Mouse (Mus musculus): ENCODE results near the gene Olfr734. TPM values are rescaled to one million over a fixed set of nuclear protein-coding genes. Genes with fewer than 3 reads are reported as not detected.

The Olfr734 gene
- not detected in 2 replicates for polyA plus RNA-seq (2015; fragmentation: Nextera tagmentation; extraction: Ambion mirVana)

DNA sequence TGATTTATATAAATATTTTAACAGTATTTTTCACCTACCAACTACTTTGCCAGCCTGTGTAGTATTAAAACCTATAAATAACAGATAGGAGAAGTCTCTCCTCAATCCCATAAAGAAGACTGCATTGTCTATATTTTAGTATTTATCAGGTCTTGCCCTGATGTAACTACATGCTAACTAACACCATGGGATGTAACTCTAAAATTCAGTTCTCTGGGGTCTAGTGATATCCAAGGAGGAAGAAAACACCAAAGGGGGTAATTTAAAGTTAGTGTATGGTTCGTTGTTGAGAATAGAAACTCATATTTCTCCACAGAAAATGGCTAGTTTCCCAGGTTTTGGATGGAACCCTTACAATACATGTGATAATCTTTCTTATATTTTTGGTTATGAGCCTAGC lies at the start of gene Olfr734:
TSS of gene Olfr734 (minus strand) at position 101 of the 400 bp plus-strand sequence.
- no peak for ATAC-seq (ENCODE audit: low FRiP score)
- Histone ChIP-seq H3K4me2 (no peak within 1 kb of the TSS), H3K36me3 (no peaks in the 10 kb centered on the region), H3K9ac (replicated peaks) (no peak within 1 kb of the TSS), H3K9me3 (replicated peaks) (no peaks in the 10 kb centered on the region), H3K27me3 (replicated peaks) (no peaks in the 10 kb centered on the region), H3K4me1 (no peaks in the 10 kb centered on the region), H3K27ac (replicated peaks) (no peak within 1 kb of the TSS), H3K4me3 (replicated peaks) (no peak within 1 kb of the TSS)
- WGBS: 69% methylated on average over 1 of the region's 1 CpGs

DNA sequence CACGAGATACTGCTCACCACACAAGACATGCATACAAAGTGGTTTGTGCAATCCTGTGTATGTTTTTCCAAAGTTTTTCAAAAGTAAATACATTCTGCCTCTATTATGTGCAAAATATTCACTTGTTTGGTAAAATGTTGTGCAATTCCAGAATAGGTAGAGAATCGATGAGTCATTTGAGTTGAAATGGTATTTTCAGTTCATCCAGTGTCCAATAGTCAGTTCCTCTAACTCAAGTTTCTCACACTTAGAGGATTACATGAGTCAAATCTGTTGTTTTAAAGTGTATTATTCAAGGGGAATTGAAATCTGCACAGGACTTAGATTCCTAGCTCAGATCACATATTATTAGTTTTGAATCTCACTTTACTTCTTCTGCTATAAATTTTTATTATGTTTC lies 37.0 kb upstream of the Olfr734 start:
- no peak overlapping the region for H3K4me3 ChIP-seq (replicated peaks)
- H3K9ac ChIP-seq (replicated peaks): no peak overlapping the region
- H3K9me3 ChIP-seq (replicated peaks): no peaks in the 10 kb centered on the region
- no peak for ATAC-seq (ENCODE audit: low FRiP score)
- no peak overlapping the region for H3K27ac ChIP-seq (replicated peaks)
- H3K36me3 ChIP-seq: no peaks in the 10 kb centered on the region
- 86% methylated on average over 2 of the region's 2 CpGs for WGBS
- no peaks in the 10 kb centered on the region for H3K27me3 ChIP-seq (replicated peaks)
- H3K4me1 ChIP-seq: no peaks in the 10 kb centered on the region
- no peak overlapping the region for H3K4me2 ChIP-seq

DNA sequence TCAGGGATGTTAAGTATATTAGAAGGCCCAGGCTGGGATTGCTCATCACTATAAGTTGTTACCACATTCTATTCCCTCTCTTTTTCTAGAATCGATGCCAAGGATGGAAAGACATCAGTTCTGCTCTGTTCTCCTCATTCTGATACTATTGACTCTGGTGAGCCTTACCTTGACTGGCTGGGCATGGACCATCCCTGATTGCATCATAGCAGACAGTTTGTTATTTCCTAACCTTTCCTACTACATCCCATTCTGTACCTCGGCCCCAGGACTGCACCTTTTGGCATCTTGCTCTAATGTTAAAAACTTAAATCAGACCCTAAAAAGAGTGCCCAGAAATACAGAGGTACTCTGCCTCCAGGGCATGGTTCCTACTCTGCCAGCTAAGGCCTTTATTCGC lies 33.9 kb upstream of the Olfr734 start:
- ATAC-seq (ENCODE audit: low FRiP score): no peak
- no peaks in the 10 kb centered on the region for H3K36me3 ChIP-seq
- no peak overlapping the region for H3K27ac ChIP-seq (replicated peaks)
- WGBS: 86% methylated on average over 3 of the region's 3 CpGs
- no peaks in the 10 kb centered on the region for H3K4me1 ChIP-seq
- no peak overlapping the region for H3K9ac ChIP-seq (replicated peaks)
- H3K4me3 ChIP-seq (replicated peaks): no peak overlapping the region
- H3K4me2 ChIP-seq: no peak overlapping the region
- H3K27me3 ChIP-seq (replicated peaks): no peaks in the 10 kb centered on the region
- H3K9me3 ChIP-seq (replicated peaks): no peaks in the 10 kb centered on the region

DNA sequence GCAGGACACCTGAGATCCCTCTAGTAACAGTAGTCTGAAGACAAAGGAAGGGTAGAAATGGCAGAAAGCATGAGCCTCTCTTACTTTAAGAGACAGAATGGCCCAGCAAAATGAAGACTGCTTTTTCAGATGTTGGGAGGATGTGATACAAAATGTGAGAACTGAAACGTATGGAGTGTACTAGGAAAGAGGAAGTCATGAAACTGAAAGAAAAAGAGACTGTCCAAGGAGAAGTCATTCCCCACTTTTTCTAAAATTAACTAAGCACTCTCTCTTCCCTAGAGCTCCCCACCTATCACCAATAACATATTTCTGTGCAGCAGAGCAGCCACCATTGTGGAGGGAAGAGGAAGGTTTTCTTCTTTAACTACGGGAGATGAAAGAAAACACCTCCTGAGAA lies 31.0 kb upstream of the Olfr734 start, which contains the start of gene Tlr11:
TSS of gene Tlr11 (plus strand) at position 322 of the 400 bp plus-strand sequence.
- Histone ChIP-seq H3K27ac (replicated peaks) (no peak within 1 kb of the TSS), H3K4me2 (no peak within 1 kb of the TSS), H3K27me3 (replicated peaks) (no peaks in the 10 kb centered on the region), H3K9ac (replicated peaks) (no peak within 1 kb of the TSS), H3K9me3 (replicated peaks) (no peaks in the 10 kb centered on the region), H3K36me3 (no peaks in the 10 kb centered on the region), H3K4me3 (replicated peaks) (no peak within 1 kb of the TSS), H3K4me1 (no peaks in the 10 kb centered on the region)
- ATAC-seq (ENCODE audit: low FRiP score): no peak
- WGBS: 86% methylated on average over 2 of the region's 2 CpGs

DNA sequence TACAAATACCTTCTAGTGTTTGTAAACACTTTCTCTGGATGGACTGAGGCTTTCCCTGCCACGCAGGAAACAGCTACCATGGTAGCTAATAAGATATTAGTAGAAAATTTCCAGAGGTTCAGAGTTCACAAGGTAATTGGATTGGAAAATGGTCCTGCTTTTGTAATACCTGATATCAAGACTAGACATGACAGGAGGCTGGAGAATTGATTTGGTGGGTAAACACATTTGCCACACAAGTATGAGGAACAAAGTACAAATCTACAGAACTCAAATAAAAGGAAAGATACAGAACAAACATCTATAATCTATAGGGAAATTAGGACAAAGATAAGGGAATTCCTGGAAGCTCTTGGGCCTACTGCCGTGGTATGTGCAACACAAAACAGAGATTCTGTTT lies 30.2 kb upstream of the Olfr734 start:
- H3K27ac ChIP-seq (replicated peaks): no peak overlapping the region
- no peak for ATAC-seq (ENCODE audit: low FRiP score)
- H3K9me3 ChIP-seq (replicated peaks): no peaks in the 10 kb centered on the region
- H3K9ac ChIP-seq (replicated peaks): no peak overlapping the region
- WGBS: 84% methylated on average over 2 of the region's 2 CpGs
- H3K27me3 ChIP-seq (replicated peaks): no peaks in the 10 kb centered on the region
- no peak overlapping the region for H3K4me2 ChIP-seq
- no peaks in the 10 kb centered on the region for H3K36me3 ChIP-seq
- no peak overlapping the region for H3K4me3 ChIP-seq (replicated peaks)
- H3K4me1 ChIP-seq: no peaks in the 10 kb centered on the region

DNA sequence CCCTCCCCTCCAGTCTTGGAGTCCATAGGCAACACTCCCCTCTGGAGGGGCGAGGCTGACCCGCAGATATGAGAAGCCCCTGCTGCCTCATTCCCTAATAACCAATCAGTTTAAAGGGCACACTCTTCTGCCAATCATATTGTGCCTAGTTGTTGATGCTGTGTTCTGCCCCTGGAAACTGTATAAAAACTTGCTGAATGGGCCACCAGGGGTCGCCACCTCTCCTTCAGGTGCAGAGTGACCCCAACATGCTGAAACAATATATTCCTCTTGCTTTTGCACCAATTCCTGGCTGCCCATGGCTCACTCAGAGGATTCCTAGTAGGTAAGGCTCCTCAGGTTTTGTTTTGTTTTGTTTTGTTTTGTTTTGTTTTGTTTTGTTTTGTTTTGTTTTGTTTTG lies 25.9 kb upstream of the Olfr734 start:
- Histone ChIP-seq H3K4me1 (no peaks in the 10 kb centered on the region), H3K27me3 (replicated peaks) (no peaks in the 10 kb centered on the region), H3K9me3 (replicated peaks) (no peaks in the 10 kb centered on the region), H3K9ac (replicated peaks) (no peak overlapping the region), H3K36me3 (no peaks in the 10 kb centered on the region), H3K4me2 (no peak overlapping the region), H3K4me3 (replicated peaks) (no peak overlapping the region), H3K27ac (replicated peaks) (no peak overlapping the region)
- WGBS: 53% methylated on average over 3 of the region's 3 CpGs
- ATAC-seq (ENCODE audit: low FRiP score): no peak

DNA sequence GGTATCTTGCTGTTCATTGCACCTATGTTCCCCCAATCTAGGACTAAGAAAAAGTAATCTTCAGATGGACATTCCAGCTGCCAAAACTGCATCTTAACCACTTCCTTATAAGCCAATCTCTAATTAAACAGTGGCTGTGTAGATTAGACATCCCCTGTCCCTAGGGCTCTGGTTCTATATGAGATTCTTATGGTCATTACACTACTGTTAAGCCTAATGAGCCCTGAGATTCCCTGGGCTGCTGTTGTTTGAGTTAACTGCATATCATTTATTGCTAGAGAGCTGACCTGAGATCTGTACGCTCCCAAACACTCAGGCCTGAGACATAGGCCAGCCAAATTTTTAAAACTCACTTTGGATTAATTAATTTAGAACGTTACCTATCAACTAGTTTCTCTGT lies 22.2 kb upstream of the Olfr734 start, which contains the start of gene Olfr735:
TSS of gene Olfr735 (minus strand) at position 77 of the 400 bp plus-strand sequence.
- Histone ChIP-seq H3K9me3 (replicated peaks) (no peaks in the 10 kb centered on the region), H3K27me3 (replicated peaks) (no peaks in the 10 kb centered on the region), H3K4me3 (replicated peaks) (no peak within 1 kb of the TSS), H3K9ac (replicated peaks) (no peak within 1 kb of the TSS), H3K27ac (replicated peaks) (no peak within 1 kb of the TSS), H3K4me2 (no peak within 1 kb of the TSS), H3K36me3 (no peaks in the 10 kb centered on the region), H3K4me1 (no peaks in the 10 kb centered on the region)
- 68% methylated on average over 2 of the region's 2 CpGs for WGBS
- peak; percentile 72 for ATAC-seq (ENCODE audit: low FRiP score)

DNA sequence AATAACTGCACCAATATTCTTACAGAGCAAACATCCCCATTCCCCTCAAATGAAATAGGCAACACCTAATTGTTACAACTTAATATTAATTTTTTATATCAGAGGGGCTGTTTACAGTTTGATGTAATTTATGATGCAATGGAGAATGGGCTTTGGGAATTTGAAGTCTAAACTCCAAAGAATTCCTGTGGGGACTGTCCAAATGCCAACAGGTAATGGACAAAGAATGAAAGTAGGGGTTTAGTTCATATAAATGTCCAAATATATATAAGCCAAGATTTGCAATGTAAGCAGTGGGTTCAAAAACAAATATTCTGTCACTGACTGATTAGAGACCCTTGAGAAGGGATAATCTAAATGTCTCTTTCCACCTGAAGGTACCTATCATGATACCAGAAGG lies 25.1 kb downstream of the Olfr734 start, which contains the start of gene Olfr733:
TSS of gene Olfr733 (minus strand) at position 101 of the 400 bp plus-strand sequence.
- Histone ChIP-seq H3K9ac (replicated peaks) (no peak within 1 kb of the TSS), H3K9me3 (replicated peaks) (no peaks in the 10 kb centered on the region), H3K27ac (replicated peaks) (no peak within 1 kb of the TSS), H3K36me3 (no peaks in the 10 kb centered on the region), H3K4me1 (no peaks in the 10 kb centered on the region), H3K4me2 (no peak within 1 kb of the TSS), H3K4me3 (replicated peaks) (no peak within 1 kb of the TSS), H3K27me3 (replicated peaks) (no peaks in the 10 kb centered on the region)
- no peak for ATAC-seq (ENCODE audit: low FRiP score)

DNA sequence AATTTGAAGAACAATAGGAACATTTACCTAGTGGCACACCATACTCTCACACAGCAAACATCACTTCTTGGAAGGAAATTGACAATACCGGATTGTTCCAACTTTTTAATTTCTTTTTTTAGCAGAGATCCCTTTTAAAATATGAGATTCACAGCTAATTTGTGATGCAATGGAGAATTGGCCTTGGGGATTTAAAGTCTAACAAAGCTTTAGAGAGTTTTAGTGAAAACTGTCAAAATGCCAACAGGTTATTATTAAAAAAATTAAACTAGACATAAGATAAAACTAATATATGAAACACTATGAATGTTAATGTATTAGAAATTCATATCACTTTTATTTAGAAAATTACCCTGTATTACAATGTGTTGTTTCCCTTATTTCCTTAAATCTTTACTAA lies 42.5 kb downstream of the Olfr734 start, which contains the start of gene Olfr732:
TSS of gene Olfr732 (minus strand) at position 101 of the 400 bp plus-strand sequence.
- Histone ChIP-seq H3K4me3 (replicated peaks) (no peak within 1 kb of the TSS), H3K4me2 (no peak within 1 kb of the TSS), H3K4me1 (no peaks in the 10 kb centered on the region), H3K36me3 (no peaks in the 10 kb centered on the region), H3K27me3 (replicated peaks) (no peaks in the 10 kb centered on the region), H3K9me3 (replicated peaks) (no peaks in the 10 kb centered on the region), H3K27ac (replicated peaks) (no peak within 1 kb of the TSS), H3K9ac (replicated peaks) (no peak within 1 kb of the TSS)
- WGBS: 98% methylated on average over 1 of the region's 1 CpGs
- no peak for ATAC-seq (ENCODE audit: low FRiP score)

Other genes starting within 250 kb of the Olfr734 start
- gene Olfr726, start 235.8 kb downstream of the Olfr734 start, polyA plus RNA-seq (2015; fragmentation: Nextera tagmentation; extraction: Ambion mirVana): not detected in 2 replicates
- gene Olfr727, start 203.6 kb downstream of the Olfr734 start, polyA plus RNA-seq (2015; fragmentation: Nextera tagmentation; extraction: Ambion mirVana): not detected in 2 replicates
- not detected in 2 replicates for gene Olfr728, start 184.1 kb downstream of the Olfr734 start, polyA plus RNA-seq (2015; fragmentation: Nextera tagmentation; extraction: Ambion mirVana)
- gene Olfr729, start 173.9 kb downstream of the Olfr734 start, polyA plus RNA-seq (2015; fragmentation: Nextera tagmentation; extraction: Ambion mirVana): not detected in 2 replicates
- not detected in 2 replicates for gene Olfr730, start 138.6 kb downstream of the Olfr734 start, polyA plus RNA-seq (2015; fragmentation: Nextera tagmentation; extraction: Ambion mirVana)
- gene Olfr731, start 84.9 kb downstream of the Olfr734 start, polyA plus RNA-seq (2015; fragmentation: Nextera tagmentation; extraction: Ambion mirVana): not detected in 2 replicates
- not detected in 2 replicates for gene Olfr732, start 42.6 kb downstream of the Olfr734 start, polyA plus RNA-seq (2015; fragmentation: Nextera tagmentation; extraction: Ambion mirVana)
- not detected in 2 replicates for gene Olfr733, start 25.2 kb downstream of the Olfr734 start, polyA plus RNA-seq (2015; fragmentation: Nextera tagmentation; extraction: Ambion mirVana)
- gene Olfr735, start 22.1 kb upstream of the Olfr734 start, polyA plus RNA-seq (2015; fragmentation: Nextera tagmentation; extraction: Ambion mirVana): not detected in 2 replicates
- 0.08 TPM in 1 of 2 replicates, not detected in the other for gene Tlr11, start 31.2 kb upstream of the Olfr734 start, polyA plus RNA-seq (2015; fragmentation: Nextera tagmentation; extraction: Ambion mirVana)
- not detected in 2 replicates for gene Olfr736, start 54.4 kb upstream of the Olfr734 start, polyA plus RNA-seq (2015; fragmentation: Nextera tagmentation; extraction: Ambion mirVana)
- gene Olfr738, start 80.8 kb upstream of the Olfr734 start, polyA plus RNA-seq (2015; fragmentation: Nextera tagmentation; extraction: Ambion mirVana): not detected in 2 replicates
- not detected in 2 replicates for gene Olfr739, start 91.9 kb upstream of the Olfr734 start, polyA plus RNA-seq (2015; fragmentation: Nextera tagmentation; extraction: Ambion mirVana)
- not detected in 2 replicates for gene Olfr740, start 118.8 kb upstream of the Olfr734 start, polyA plus RNA-seq (2015; fragmentation: Nextera tagmentation; extraction: Ambion mirVana)
- not detected in 2 replicates for gene Olfr741, start 146.0 kb upstream of the Olfr734 start, polyA plus RNA-seq (2015; fragmentation: Nextera tagmentation; extraction: Ambion mirVana)
- not detected in 2 replicates for gene Olfr742, start 176.8 kb upstream of the Olfr734 start, polyA plus RNA-seq (2015; fragmentation: Nextera tagmentation; extraction: Ambion mirVana)
- gene Olfr743, start 195.1 kb upstream of the Olfr734 start, polyA plus RNA-seq (2015; fragmentation: Nextera tagmentation; extraction: Ambion mirVana): not detected in 2 replicates

All from neural tube, embryonic 15.5 days (tissue).